Mouse (Mus musculus): ENCODE results near the gene Adamts17.
A peak's percentile ranks its signal among the peaks of the same experiment; 100 is the strongest.

Adamts17 gene

GRCm38 (mm10) chr7:66839463-66840007, at the start of gene Adamts17:
Adamts17 (plus strand) TSS chr7:66839735.
- peak; percentile 81 to 85 for DNase-seq (ENCODE audit: low spot score in 2 of 2)

- DNase-seq (ENCODE audit: low spot score in 2 of 2) = no peak
Measured at GRCm38 (mm10) chr7:66789860-66790748, 49.4 kb upstream of the Adamts17 start.

DNA sequence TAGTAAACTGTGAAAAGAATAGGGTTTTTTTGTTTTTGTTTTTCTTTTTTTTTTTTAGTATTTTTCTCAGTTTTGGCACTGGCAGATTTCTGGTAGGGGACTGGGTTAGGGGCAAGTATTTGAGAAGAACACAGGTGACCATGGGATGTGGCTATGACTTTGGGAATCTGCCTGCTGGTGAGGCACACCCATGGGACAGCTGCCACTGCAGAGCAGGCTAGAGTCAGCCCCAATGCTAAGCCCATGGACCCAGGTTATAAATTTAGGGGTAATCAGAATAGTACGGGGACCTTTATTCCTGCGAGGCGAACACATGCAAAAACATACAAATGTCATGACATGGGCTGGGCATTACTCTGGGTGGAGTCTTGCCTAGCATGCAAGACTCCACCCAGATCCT, 48.5 kb upstream of the Adamts17 start:
- DNase-seq (ENCODE audit: low spot score in 2 of 2) = no peak

DNA sequence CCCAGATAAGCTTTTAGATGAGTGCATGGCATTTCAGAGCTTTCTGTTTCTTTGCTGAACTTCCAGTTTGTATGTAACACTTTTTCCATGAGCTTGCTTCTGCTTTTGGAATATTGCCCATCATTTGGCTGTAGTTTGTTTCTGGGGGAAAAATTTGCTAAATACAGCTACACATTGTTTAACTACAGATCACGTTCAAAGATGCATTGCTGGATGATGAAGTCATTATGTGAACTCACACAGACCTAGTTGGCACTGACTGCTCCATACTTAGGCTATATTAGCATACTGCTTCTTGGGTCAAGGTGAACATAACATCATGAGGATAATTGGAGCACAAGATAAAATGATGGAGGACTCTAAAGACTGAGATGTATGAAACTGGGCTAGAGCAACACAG, 42.6 kb upstream of the Adamts17 start:
- DNase-seq (ENCODE audit: low spot score in 2 of 2) = no peak

DNA sequence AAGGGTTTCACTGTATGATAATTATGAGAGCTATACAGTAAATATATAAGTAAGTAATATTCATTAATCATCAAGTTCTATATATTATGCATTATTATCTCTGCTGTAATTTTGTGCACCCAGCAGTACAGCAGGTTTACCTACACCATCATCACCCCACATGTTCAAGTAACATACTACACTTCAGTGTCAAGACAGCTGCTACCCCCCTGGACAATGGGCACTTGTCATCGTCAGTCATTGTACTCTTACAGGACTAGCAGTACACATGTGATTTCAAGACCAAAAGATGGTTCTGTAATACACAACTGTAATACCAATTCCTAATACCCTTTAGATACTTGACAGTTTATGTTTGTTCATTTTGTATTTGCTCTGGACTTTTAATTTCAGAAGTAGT, 42.2 kb upstream of the Adamts17 start:
- DNase-seq (ENCODE audit: low spot score in 2 of 2) = no peak

- no peak for DNase-seq (ENCODE audit: low spot score in 2 of 2)
Measured at GRCm38 (mm10) chr7:66798826-66799225, 40.7 kb upstream of the Adamts17 start.

DNA sequence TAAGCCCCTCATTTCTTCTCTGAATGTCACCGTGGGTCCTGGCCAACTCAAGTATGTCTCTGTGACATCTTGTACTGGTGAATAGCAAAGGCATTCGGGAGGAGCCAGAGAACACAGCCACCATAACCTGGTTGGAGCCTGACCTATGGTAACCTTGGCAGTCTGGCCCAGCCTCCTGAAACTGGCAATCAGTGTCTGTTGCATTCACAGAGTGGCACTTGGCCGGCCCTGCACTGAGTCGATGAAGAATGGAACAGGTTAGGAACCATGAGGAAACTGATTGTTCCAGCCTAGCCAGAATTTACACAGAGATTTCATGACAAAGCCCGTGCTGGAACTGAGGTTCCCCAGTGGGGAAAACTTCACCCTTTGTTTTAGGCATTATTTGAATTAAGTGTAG, 38.8 kb upstream of the Adamts17 start:
- DNase-seq (ENCODE audit: low spot score in 2 of 2) = no peak

- DNase-seq (ENCODE audit: low spot score in 2 of 2) = no peak
Measured at GRCm38 (mm10) chr7:66801785-66802184, 37.8 kb upstream of the Adamts17 start.

GRCm38 (mm10) chr7:66803798-66804197, 35.7 kb upstream of the Adamts17 start:
- no peak for DNase-seq (ENCODE audit: low spot score in 2 of 2)

- DNase-seq (ENCODE audit: low spot score in 2 of 2) = no peak
Measured at GRCm38 (mm10) chr7:66806801-66807200, 32.7 kb upstream of the Adamts17 start.

DNA sequence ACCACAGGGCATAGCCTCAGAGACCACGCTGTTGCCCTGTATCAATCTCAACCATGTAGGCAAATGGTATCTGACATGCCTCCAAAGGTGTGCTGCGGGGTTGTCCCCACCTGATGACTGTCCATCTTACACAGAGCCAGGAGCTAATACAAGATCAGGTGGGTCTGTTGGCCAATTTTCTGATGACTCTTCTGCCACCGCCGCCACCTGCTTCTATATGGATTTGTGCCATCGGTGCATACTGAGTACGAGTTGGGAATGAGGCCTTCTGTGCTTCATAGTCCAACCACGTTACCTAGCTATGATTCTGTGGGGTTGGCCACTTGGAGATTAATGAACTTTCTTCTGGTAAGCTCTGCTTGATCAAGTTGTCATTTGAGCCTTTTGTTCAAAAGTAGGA, 29.1 kb upstream of the Adamts17 start:
- no peak for DNase-seq (ENCODE audit: low spot score in 2 of 2)

DNA sequence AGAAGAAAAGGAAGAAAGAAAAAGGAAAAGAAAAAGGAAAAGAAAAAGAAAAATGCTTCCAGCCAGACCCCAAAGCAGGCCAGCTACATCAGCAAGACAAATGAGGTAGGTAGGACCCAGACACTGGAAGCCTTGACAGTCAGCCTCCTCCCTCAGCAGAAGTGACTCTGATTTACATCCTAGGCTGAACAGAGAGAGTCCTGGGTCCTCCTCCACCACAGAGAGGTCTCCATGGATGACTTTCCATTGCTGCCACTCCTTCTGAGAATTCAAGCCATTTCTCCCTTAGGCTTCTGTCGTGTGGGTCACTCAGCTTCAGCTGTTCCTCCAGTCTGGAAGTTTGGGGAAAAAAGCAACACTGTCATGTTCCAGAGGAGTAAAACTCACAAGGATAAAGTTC, 28.2 kb upstream of the Adamts17 start:
- no peak for DNase-seq (ENCODE audit: low spot score in 2 of 2)

DNA sequence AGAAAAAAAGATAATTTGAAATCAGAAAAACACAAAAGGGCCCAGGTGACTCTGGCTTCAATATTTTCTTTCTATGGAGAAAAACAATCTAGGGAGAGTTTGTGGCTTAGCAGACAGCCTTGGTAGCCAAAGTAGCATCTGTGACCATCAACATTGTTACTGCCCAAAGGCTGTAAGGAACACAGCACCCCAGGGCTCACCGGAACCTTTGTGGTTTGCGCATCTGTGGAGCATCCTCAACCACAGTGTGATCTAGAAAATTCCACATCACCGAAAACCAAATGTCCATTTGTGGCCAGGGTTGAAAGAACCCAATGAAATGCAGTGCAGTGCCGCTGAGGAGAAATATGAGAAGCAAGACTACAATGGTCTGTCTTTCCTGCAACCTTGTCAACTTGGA, 27.2 kb upstream of the Adamts17 start:
- no peak for DNase-seq (ENCODE audit: low spot score in 2 of 2)

DNA sequence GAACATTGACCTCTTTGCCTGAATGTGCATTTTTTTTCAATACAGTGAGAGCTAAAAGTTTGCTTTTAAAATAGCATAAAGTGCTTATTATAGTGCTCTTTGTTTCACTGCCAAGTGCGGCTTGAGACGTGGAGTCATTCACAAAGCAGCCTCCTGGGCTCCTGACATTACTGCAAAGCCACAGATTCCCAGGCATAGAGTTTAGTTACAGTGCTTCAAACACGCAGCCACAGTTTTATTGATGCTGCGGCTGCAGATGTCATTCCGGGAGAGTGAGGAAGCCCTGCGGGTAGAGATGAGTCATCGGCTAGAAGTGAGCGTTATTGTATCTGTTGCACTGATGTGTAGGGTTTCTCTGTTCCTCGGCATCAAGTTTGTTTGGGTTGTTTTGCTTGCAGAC, 26.8 kb upstream of the Adamts17 start:
- DNase-seq (ENCODE audit: low spot score in 2 of 2) = no peak

GRCm38 (mm10) chr7:66813172-66813571, 26.4 kb upstream of the Adamts17 start:
- DNase-seq (ENCODE audit: low spot score in 2 of 2) = no peak

- no peak for DNase-seq (ENCODE audit: low spot score in 2 of 2)
Measured at GRCm38 (mm10) chr7:66815526-66815925, 24.0 kb upstream of the Adamts17 start.

GRCm38 (mm10) chr7:66820034-66820433, 19.5 kb upstream of the Adamts17 start:
- no peak for DNase-seq (ENCODE audit: low spot score in 2 of 2)

DNA sequence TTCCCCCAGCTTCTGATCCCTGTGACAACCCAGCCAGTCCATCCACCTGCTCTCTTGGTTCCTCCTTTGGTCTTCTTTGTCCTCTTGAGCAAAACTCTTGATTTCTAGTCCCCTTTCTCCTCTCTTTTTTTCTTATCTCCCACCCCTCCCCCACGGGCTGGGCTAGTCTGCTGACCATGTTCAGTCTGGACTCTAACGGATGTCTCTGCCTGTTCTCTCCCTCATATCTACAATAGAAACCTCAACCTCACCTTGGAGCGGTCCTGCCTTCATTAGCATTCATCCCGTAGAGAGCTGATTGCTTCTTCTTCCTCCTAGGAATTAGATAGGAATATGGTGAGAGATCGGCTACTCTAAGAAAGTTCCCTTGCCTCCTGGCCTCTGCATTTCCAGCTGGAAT, 8.7 kb upstream of the Adamts17 start:
- DNase-seq (ENCODE audit: low spot score in 2 of 2) = no peak

DNA sequence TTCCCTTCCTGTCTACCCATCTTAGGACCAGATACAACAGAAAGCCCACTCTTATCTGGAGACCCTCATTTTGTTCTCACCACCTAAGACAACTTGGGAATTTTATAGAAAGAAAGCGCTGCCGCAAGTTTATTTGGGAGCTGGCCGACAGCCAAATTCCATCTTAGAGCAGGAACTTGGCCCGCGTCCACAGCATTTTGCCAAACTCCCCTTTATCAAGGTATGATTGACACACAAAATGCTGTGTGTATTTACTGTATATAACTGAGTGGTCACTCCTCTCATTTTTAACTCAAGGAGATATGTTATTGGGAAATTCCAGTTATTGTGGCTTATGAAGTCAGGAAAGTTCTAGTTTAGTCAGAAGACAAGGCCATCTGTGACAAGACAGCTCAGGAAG, 8.2 kb upstream of the Adamts17 start:
- no peak for DNase-seq (ENCODE audit: low spot score in 2 of 2)

DNA sequence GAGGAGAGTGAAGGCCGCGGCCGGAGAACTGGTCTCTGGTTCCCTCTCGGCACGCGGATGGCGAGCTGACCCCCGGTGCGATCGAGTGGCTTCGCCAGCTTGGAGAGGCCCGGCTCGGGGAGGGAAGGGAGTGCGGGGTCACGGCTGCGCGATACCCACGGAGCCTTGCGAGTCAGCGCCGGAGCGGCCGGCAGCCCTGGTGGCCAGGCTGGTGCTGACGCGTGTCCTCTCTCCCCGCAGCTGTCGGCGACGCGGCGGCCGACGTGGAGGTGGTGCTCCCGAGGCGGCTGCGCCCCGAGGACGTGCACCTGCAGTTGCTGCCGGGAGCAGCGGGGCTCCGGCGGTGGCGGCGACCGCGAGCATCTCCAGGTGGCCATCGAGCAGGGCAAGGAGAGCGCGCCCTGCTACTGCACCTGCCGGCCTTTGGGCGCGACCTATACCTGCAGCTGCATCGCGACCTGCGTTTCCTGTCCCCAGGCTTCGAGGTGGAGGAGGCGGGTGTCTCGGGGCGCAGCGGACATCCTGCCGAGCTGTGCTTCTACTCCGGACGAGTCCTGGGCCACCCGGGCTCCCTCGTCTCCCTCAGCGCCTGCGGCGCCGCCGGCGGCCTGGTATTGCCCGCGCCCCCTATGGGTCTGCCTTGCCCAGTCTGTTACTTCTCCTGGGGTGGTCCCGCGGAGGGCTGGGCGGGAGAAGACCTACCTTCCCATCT, 629 bp downstream of the Adamts17 start:
- DNase-seq (ENCODE audit: low spot score in 2 of 2) = peak; percentile 15 to 22

DNA sequence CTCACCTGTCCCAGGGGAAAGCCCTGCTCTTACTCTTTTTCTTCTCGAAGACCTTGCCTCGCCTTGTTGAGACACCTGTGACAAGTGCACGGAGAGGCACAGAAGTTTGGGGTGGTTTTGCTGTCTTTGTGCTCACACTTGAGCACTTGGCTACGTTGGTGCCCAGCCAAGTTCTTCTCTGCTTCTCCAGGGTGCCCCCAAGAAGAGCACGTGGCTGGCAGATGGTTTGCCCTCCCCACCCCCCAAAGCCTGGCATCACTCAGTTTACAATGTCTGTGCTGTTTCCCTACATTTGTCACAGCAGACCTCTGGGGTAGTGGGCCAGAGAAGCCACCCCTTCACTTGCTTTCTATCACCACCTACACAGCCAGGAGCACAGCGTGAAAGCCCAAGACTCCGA, 1.6 kb downstream of the Adamts17 start:
- DNase-seq (ENCODE audit: low spot score in 2 of 2) = no peak

- peak in 1 of 2 experiments; percentile 11 for DNase-seq (ENCODE audit: low spot score in 2 of 2)
Measured at GRCm38 (mm10) chr7:66842021-66842420, 2.5 kb downstream of the Adamts17 start.

DNA sequence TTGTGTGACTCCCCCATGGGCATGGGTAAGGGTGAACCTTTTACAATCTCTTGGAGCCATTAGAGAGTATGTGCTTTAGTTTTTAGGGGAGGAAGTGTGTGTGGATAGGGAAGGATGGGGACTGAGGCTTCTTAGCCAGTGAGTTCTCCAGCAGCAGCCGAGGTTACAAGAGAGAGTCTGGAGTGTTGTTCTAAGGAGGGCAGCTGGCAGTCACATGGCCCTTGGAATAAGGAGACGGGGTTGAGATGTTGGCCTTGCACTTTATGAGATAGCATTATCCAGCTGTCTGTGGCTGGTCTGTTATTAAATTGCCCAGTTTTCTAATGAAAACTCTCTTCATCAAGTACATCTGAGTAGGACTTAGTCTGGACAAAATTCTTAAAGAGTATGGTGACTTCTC, 4.3 kb downstream of the Adamts17 start:
- no peak for DNase-seq (ENCODE audit: low spot score in 2 of 2)
